Mouse (Mus musculus) yolk sac, embryonic 10.5 days (tissue): ENCODE measurements around the gene Tbc1d15.

Source experiments
- DNase-seq: peaks from one replicate; pipeline ENCODE4 v3.0.0-alpha.2; 2017; ENCODE audit warnings: low spot score

Gene Tbc1d15

DNA sequence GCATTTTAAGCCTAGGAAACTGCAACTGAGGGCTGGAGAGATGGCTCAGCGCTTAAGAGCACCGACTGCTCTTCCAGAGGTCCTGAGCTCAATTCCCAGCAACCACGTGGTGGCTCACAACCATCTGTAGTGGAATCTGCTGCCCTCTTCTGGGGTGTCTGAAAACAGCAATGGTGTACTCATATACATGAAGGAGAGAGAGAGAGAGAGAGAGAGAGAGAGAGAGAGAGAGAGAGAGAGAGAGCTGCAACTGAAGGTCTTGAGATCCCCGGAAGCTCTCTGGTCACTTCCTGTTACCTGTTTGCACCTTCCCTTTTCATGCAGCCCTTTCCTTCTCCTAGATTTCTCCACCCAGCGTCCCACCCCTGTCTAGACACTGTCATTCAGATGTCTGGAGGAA, 91.0 kb downstream of the Tbc1d15 start:
- no peak for DNase-seq
